Mouse (Mus musculus): ENCODE results near the gene Ptp4a2. TPM values are rescaled to one million over a fixed set of nuclear protein-coding genes. Genes with fewer than 3 reads are reported as not detected.
A peak's percentile ranks its signal among the peaks of the same experiment; 100 is the strongest.

Ptp4a2 gene
- polyA plus RNA-seq, 1 experiment from 2014 or later: 306 TPM

- Histone ChIP-seq H3K27ac (no peak overlapping the region), H3K36me3 (no peaks in the 10 kb centered on the region), H3K4me1 (replicated peaks) (peaks cover 7% of the 10 kb centered on the region), H3K27me3 (peaks cover 20% of the 10 kb centered on the region), H3K4me2 (no peak overlapping the region), H3K9ac (no peak overlapping the region), H3K4me3 (no peak overlapping the region), H3K9me3 (no peaks in the 10 kb centered on the region)
- 87% methylated on average over 14 of the region's 14 CpGs for WGBS
- ATAC-seq (ENCODE audit: low FRiP score): no peak
These were observed 818 bp downstream of the Ptp4a2 start for GRCm38 (mm10) chr4:129811605-129812468.

GRCm38 (mm10) chr4:129817591-129817990 is 6.6 kb downstream of the Ptp4a2 start:
- no peaks in the 10 kb centered on the region for H3K36me3 ChIP-seq
- no peak overlapping the region for H3K4me2 ChIP-seq
- no peak overlapping the region for H3K4me3 ChIP-seq
- H3K9ac ChIP-seq: no peak overlapping the region
- no peaks in the 10 kb centered on the region for H3K27me3 ChIP-seq
- 81% methylated on average over 6 of the region's 6 CpGs for WGBS
- no peaks in the 10 kb centered on the region for H3K9me3 ChIP-seq
- H3K4me1 ChIP-seq (replicated peaks): peaks cover 17% of the 10 kb centered on the region
- no peak overlapping the region for H3K27ac ChIP-seq
- ATAC-seq (ENCODE audit: low FRiP score): no peak

GRCm38 (mm10) chr4:129818506-129819195 is 7.6 kb downstream of the Ptp4a2 start:
- ATAC-seq (ENCODE audit: low FRiP score): no peak
- Histone ChIP-seq H3K27me3 (no peaks in the 10 kb centered on the region), H3K4me1 (replicated peaks) (peaks cover 27% of the 10 kb centered on the region), H3K4me3 (no peak overlapping the region), H3K27ac (no peak overlapping the region), H3K9me3 (no peaks in the 10 kb centered on the region), H3K4me2 (no peak overlapping the region), H3K36me3 (no peaks in the 10 kb centered on the region), H3K9ac (no peak overlapping the region)
- 74% methylated on average over 10 of the region's 10 CpGs for WGBS

GRCm38 (mm10) chr4:129819712-129820336 is 8.8 kb downstream of the Ptp4a2 start:
- H3K27ac ChIP-seq: peak overlapping the region; percentile 95
- no peaks in the 10 kb centered on the region for H3K9me3 ChIP-seq
- peak overlapping the region; percentile 90 for H3K4me3 ChIP-seq
- H3K36me3 ChIP-seq: no peaks in the 10 kb centered on the region
- peak; percentile 91 for ATAC-seq (ENCODE audit: low FRiP score)
- WGBS: 0% methylated on average over 60 of the region's 83 CpGs
- H3K4me1 ChIP-seq (replicated peaks): peaks cover 36% of the 10 kb centered on the region
- H3K4me2 ChIP-seq: peak overlapping the region; percentile 76
- H3K9ac ChIP-seq: peak overlapping the region; percentile 91
- H3K27me3 ChIP-seq: no peaks in the 10 kb centered on the region

GRCm38 (mm10) chr4:129820417-129821086 is 9.5 kb downstream of the Ptp4a2 start:
- ATAC-seq (ENCODE audit: low FRiP score): peak; percentile 87
- peaks cover 36% of the 10 kb centered on the region for H3K4me1 ChIP-seq (replicated peaks)
- H3K9me3 ChIP-seq: no peaks in the 10 kb centered on the region
- under 1% methylated on average over 46 of the region's 79 CpGs for WGBS
- H3K27ac ChIP-seq: peak overlapping the region; percentile 95
- peak overlapping the region; percentile 90 for H3K4me3 ChIP-seq
- no peaks in the 10 kb centered on the region for H3K36me3 ChIP-seq
- H3K9ac ChIP-seq: peak overlapping the region; percentile 91
- H3K27me3 ChIP-seq: no peaks in the 10 kb centered on the region
- peak overlapping the region; percentile 76 for H3K4me2 ChIP-seq

- no peaks in the 10 kb centered on the region for H3K27me3 ChIP-seq
- H3K36me3 ChIP-seq: no peaks in the 10 kb centered on the region
- ATAC-seq (ENCODE audit: low FRiP score): no peak
- H3K9ac ChIP-seq: peak overlapping the region; percentile 91
- no peaks in the 10 kb centered on the region for H3K9me3 ChIP-seq
- H3K27ac ChIP-seq: peak overlapping the region; percentile 95
- peak overlapping the region; percentile 90 for H3K4me3 ChIP-seq
- H3K4me1 ChIP-seq (replicated peaks): peaks cover 36% of the 10 kb centered on the region
- 3% methylated on average over 16 of the region's 16 CpGs for WGBS
- H3K4me2 ChIP-seq: peak overlapping the region; percentile 76
These were observed 10.1 kb downstream of the Ptp4a2 start for GRCm38 (mm10) chr4:129821087-129821616.

- peak overlapping the region; percentile 90; the same call in 1 of the 2 replicates for H3K4me3 ChIP-seq
- H3K4me1 ChIP-seq (replicated peaks): peaks cover 39% of the 10 kb centered on the region
- H3K4me2 ChIP-seq: peak overlapping the region; percentile 76
- H3K36me3 ChIP-seq: no peaks in the 10 kb centered on the region
- H3K9me3 ChIP-seq: no peaks in the 10 kb centered on the region
- no peak for ATAC-seq (ENCODE audit: low FRiP score)
- no peak overlapping the region for H3K9ac ChIP-seq
- no peak overlapping the region for H3K27ac ChIP-seq
- no peaks in the 10 kb centered on the region for H3K27me3 ChIP-seq
- WGBS: 69% methylated on average over 3 of the region's 3 CpGs
These were observed 11.3 kb downstream of the Ptp4a2 start for GRCm38 (mm10) chr4:129822324-129822723.

DNA sequence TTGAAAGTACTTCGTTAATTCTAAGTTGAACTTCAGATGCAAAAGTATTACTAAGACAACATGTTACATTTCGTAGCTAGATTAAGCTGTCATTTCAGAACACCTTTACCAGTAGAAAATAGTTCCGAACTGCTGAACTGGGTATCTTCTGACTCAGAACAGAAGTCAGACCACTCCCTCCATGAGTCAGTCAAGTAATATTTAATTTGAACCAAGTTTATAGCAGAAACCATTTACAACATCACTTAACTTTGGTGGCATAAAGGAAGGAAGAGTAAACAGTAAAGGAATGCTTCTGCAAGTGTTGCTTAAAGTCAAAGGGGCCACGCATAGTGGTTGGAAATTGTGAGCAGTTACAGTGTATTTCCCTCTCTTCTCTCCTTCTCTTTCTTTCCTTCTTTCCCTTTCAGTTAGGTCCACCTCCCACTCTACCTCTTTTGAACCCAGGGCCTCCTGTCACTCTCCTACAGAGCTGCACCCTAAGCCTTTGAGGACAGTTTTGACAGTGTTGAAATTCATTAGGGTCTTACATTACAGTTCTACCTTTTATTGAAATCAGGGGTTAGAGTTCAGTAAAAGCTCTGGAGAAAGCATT is 12.3 kb downstream of the Ptp4a2 start:
- Histone ChIP-seq H3K9me3 (no peaks in the 10 kb centered on the region), H3K4me1 (replicated peaks) (peaks cover 41% of the 10 kb centered on the region), H3K27ac (no peak overlapping the region), H3K4me3 (no peak overlapping the region), H3K36me3 (no peaks in the 10 kb centered on the region), H3K27me3 (no peaks in the 10 kb centered on the region), H3K9ac (0 out of 2 replicates have a peak overlapping the region, but pooled peaks have one; percentile 10), H3K4me2 (no peak overlapping the region)
- 95% methylated on average over 4 of the region's 4 CpGs for whole genome bisulfite sequencing
- no peak for ATAC-seq (ENCODE audit: low FRiP score)

- no peak overlapping the region for H3K4me3 ChIP-seq
- no peaks in the 10 kb centered on the region for H3K27me3 ChIP-seq
- H3K4me1 ChIP-seq (replicated peaks): peaks cover 37% of the 10 kb centered on the region
- no peak for ATAC-seq (ENCODE audit: low FRiP score)
- H3K36me3 ChIP-seq: no peaks in the 10 kb centered on the region
- H3K27ac ChIP-seq: no peak overlapping the region
- H3K9ac ChIP-seq: no peak overlapping the region
- H3K9me3 ChIP-seq: no peaks in the 10 kb centered on the region
- WGBS: 90% methylated on average over 3 of the region's 3 CpGs
- no peak overlapping the region for H3K4me2 ChIP-seq
These were observed 16.6 kb downstream of the Ptp4a2 start for GRCm38 (mm10) chr4:129827611-129828010.

- no peaks in the 10 kb centered on the region for H3K27me3 ChIP-seq
- H3K4me1 ChIP-seq (replicated peaks): peaks cover 34% of the 10 kb centered on the region
- 75% methylated on average over 3 of the region's 3 CpGs for WGBS
- ATAC-seq (ENCODE audit: low FRiP score): no peak
- H3K9me3 ChIP-seq: no peaks in the 10 kb centered on the region
- no peaks in the 10 kb centered on the region for H3K36me3 ChIP-seq
- no peak overlapping the region for H3K27ac ChIP-seq
- H3K9ac ChIP-seq: no peak overlapping the region
- no peak overlapping the region for H3K4me3 ChIP-seq
- H3K4me2 ChIP-seq: no peak overlapping the region
These were observed 17.1 kb downstream of the Ptp4a2 start for GRCm38 (mm10) chr4:129828081-129828480.

GRCm38 (mm10) chr4:129829799-129830198 is 18.8 kb downstream of the Ptp4a2 start:
- no peaks in the 10 kb centered on the region for H3K27me3 ChIP-seq
- no peak overlapping the region for H3K4me2 ChIP-seq
- no peak overlapping the region for H3K4me3 ChIP-seq
- H3K4me1 ChIP-seq (replicated peaks): peaks cover 19% of the 10 kb centered on the region; the same call in 1 of the 2 replicates
- H3K36me3 ChIP-seq: no peaks in the 10 kb centered on the region
- H3K9ac ChIP-seq: no peak overlapping the region
- no peaks in the 10 kb centered on the region for H3K9me3 ChIP-seq
- no peak for ATAC-seq (ENCODE audit: low FRiP score)
- H3K27ac ChIP-seq: no peak overlapping the region
- 87% methylated on average over 1 of the region's 1 CpGs for WGBS

Measured in hindbrain, embryonic 13.5 days (tissue).